Mouse (Mus musculus): ENCODE results near the gene Gm21887.
"Not testable (repeated sequence)": the region's sequence is repeated elsewhere in the genome, so short reads cannot be mapped to it uniquely, and the experiment has no call there.

DNA sequence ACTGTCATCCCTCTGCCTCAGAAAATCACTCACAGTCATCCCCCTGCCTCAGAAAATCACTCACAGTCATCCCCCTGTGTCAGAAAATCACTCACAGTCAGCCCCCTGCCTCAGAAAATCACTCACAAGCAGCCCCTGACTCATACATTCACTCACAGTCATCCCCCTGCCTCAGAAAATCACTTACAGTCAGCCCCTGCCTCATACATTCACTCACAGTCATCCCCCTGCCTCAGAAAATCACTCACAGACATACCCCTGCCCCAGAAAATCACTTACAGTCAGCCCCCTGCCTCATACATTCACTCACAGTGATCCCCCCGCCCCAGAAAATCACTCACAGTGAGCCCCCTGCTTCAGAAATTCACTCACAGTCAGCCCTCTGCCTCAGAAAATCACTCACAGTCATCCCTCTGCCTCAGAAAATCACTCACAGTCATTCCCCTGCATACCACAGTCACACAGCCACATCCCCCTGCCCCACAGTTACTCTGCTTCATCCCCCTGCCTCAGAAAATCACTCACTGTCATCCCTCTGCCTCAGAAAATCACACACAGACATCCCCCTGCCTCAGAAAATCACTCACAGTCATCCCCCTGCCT lies 3.7 kb upstream of the Gm21887 start:
- not testable (repeated sequence) for TF ChIP-seq POLR2A (IDR thresholded peaks at IDR 0.05; ENCODE audit: borderline replicate concordance, control insufficient read depth, low read depth, low read length); CTCF (IDR thresholded peaks at IDR 0.05; ENCODE audit: control insufficient read depth, insufficient read depth, low read length)
